Mouse (Mus musculus) retina, postnatal 1 day (tissue): Measurements from ENCODE around the gene Nhp2.
A peak's percentile ranks its signal among the peaks of the same experiment; 100 is the strongest.

Experiments
- DNase-seq: peaks from one replicate; pipeline ENCODE4 v3.0.0-alpha.2; 2012

Nhp2 gene

GRCm38 (mm10) chr11:51637971-51638414, 18.5 kb downstream of the Nhp2 start:
- DNase-seq = peak; percentile 37

DNA sequence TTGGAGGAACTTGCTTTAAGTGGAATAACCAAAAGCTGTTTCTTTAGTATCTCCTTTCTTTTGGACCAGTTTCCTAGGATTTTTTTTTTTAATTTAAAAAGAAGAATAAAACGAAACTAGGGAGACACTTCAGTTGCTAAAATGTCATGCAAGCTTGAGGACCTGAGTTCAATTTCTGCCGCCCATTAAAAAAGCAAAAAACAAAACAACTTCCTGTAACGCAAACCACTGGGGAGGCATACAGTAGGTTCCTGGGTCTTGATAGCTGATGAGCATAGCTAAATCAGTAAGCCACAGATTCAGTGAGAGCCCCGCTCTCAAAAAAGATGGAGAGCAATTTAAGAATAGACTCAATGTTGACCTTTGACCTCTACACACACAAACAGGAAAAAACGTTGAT, 19.0 kb downstream of the Nhp2 start:
- no peak for DNase-seq

- no peak for DNase-seq
Measured at GRCm38 (mm10) chr11:51640748-51641147, 21.2 kb downstream of the Nhp2 start.

DNA sequence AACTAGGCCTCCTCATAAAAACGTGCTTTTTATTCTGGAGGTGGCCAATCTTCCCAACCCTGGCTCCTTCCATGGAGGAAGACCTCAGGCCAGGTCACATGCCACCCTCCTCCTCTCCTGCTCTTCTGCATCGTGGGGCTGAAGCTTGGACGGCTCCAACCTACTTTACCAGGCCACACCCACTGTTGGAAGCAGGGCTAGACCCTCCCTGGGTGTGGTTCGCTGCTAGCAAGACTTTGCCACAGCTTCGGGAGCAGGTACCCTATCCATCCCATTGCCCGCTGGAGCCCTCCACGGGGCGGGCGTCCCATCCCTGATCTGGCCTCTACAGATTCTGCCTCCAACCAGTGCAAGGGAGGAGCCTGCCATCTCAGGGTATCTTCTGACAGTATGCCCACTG, 23.7 kb downstream of the Nhp2 start:
- no peak for DNase-seq

DNA sequence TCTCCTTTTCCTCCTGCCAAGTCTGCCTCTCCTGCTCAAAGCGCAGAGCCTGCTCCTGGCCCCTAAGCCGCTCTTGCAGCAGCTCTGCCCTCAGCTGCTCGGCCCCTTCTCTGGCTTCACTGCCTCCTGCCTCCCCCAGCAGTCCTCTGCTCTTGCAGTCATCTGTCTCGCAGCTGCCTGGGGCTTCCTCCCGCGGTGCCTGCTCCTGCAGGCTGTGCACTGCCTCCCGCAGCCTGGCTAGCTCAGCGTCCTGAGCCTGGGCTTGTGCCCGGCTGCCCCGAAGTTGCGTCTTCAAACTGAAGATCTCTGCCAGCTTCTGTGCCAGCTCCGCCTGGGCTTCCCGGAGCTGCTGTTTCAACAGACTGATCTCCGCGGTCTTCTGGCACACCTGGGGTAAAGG, 24.2 kb downstream of the Nhp2 start:
- DNase-seq = no peak

GRCm38 (mm10) chr11:51644217-51644616, 24.7 kb downstream of the Nhp2 start:
- no peak for DNase-seq

DNA sequence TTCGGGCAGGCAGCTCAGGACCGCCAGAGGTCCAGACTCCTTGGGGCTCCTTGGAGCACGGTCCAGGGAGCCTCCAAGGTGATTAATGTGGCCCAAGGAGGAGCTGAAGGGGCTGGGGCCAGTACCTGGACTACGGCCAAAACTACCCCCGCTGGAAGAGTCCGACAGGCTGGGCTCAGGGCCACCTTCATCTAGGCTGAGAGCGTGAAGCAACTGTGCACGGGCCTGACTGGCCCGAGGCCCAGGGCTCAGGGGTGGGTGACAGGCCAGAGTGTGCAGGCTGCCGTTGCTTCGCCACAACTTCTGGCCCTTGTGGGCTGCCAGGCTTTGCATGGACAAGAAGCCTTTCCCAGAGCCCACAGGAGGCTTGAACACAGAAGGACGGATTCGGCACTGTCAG, 25.8 kb downstream of the Nhp2 start:
- DNase-seq = no peak

GRCm38 (mm10) chr11:51646245-51646644, 26.7 kb downstream of the Nhp2 start:
- no peak for DNase-seq

GRCm38 (mm10) chr11:51646751-51647667, 27.5 kb downstream of the Nhp2 start:
- DNase-seq = no peak

GRCm38 (mm10) chr11:51648566-51648965, 29.0 kb downstream of the Nhp2 start:
- peak; percentile 49 for DNase-seq

DNA sequence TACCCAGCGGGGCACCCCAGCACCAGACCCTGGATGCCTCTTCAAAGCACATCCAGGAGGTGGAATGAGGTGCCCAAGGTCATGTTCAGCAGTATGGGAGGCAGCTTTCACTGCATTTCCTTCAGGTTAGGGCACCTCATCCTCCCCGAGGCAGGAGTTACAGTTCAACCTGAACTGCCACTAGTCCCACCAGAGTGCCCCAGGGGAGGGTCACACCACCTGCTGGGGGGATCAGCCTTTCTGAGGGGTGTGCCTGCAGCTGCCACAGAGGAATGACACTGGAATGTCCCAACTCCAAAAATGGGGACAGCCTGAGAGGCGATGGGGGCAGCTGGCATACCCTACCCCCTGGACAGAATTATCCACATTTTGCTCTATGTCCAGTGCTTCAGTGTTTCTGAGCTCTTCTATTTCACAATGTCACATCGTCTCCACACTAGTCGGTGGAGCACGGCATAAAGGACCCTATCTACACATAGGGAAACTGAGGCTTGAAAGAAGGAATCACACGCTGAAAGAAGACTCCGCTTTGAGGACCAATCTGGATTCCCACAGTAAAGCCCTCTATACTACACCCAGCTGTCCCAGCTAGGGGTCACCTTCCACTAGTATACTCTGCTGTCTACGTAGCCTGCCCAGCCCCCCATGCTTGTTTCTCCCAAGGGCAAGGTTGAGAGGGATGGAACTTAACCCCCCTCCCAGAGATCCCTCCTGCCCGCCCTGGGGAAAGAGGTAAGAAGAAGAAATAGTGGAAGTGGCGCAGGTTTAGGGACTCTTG, 29.8 kb downstream of the Nhp2 start:
- peak; percentile 26 for DNase-seq

DNA sequence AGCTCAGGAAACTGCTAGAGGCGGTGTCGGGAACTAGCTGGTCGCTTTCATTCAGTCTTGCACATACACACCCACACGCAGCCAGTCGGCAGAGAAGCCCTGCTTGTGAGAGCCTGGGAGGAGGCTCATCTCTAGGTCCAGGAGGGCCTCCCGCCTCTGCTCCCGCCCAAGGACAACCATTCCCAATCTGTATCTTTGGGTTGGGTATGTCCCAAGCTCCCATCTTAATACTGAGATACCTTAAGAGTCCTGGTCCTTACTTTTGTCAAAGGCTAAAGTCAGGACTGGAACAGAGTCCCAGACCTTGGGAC, 30.3 kb downstream of the Nhp2 start:
- DNase-seq = peak; percentile 15

- DNase-seq = no peak
Measured at GRCm38 (mm10) chr11:51650261-51650660, 30.7 kb downstream of the Nhp2 start.

GRCm38 (mm10) chr11:51650691-51651515, 31.4 kb downstream of the Nhp2 start, which contains the start of the genes N4bp3 and D930048N14Rik:
Gene N4bp3 (minus strand): TSS chr11:51650842.
Gene D930048N14Rik (plus strand): TSS chr11:51650954.
- DNase-seq = peak; percentile 79

- no peak for DNase-seq
Measured at GRCm38 (mm10) chr11:51652889-51653418, 33.4 kb downstream of the Nhp2 start.

- no peak for DNase-seq
Measured at GRCm38 (mm10) chr11:51653736-51654135, 34.2 kb downstream of the Nhp2 start.

GRCm38 (mm10) chr11:51654891-51655290, 35.4 kb downstream of the Nhp2 start:
- DNase-seq = no peak

GRCm38 (mm10) chr11:51656798-51657521, 37.4 kb downstream of the Nhp2 start:
- no peak for DNase-seq

- DNase-seq = no peak
Measured at GRCm38 (mm10) chr11:51658291-51658690, 38.8 kb downstream of the Nhp2 start.

GRCm38 (mm10) chr11:51658705-51659104, 39.2 kb downstream of the Nhp2 start:
- no peak for DNase-seq

DNA sequence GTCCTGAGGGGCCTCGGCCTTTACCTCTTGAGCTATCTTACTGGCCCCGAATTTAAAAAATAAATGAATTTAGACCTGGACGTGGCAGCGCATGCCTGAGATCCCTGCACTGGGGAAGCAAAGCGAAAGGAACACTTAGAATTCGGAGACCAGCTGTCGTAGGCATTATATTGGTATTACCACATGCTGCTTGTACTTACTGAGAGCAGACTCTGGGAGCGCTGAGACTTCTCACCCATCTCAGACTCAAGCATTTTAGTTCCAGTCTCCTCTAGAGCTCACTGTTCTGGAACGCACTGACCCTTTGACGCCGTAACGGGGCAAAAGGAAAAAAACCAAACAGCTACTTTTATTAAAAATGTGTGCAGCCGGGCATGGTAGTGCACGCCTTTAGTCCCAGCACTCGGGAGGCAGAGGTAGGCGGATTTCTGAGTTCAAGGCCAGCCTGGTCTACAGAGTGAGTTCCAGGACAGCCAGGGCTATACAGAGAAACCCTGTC, 42.4 kb downstream of the Nhp2 start:
- no peak for DNase-seq

GRCm38 (mm10) chr11:51662632-51663031, 43.1 kb downstream of the Nhp2 start:
- DNase-seq = peak; percentile 21
